Mouse (Mus musculus) midbrain, embryonic 14.5 days (tissue): ENCODE results near the gene Spesp1. TPM values are rescaled to one million over a fixed set of nuclear protein-coding genes. Genes with fewer than 3 reads are reported as not detected.

Experiments
- ATAC-seq: fragments of 200-750 bp; cut with Nextera tagmentation; 2 replicates; pipeline ENCODE4 v1.8.0; 2017; ENCODE audit warnings: moderate number of reproducible peaks, moderate library complexity; ENCODE audit not compliant: low FRiP score, low TSS enrichment
- DNase-seq: peaks from one replicate; pipeline ENCODE4 v3.0.0-alpha.2; 2015
- H3K27ac ChIP-seq: fragments of 300-500 bp; sonication (generic); replicated peaks from 2 replicates; pipeline ENCODE4 v1.5.1; 2014; ENCODE audit warnings: mild to moderate bottlenecking, low read depth, low read length, moderate library complexity
- H3K27me3 ChIP-seq: fragments of 300-500 bp; sonication (generic); 2 replicates; pipeline ENCODE4 v1.6.1; 2014; ENCODE audit warnings: low read length, control low read depth, mixed read lengths; ENCODE audit not compliant: control insufficient read depth, insufficient read depth
- H3K36me3 ChIP-seq: fragments of 300-500 bp; sonication (generic); 2 replicates; pipeline ENCODE4 v1.6.1; 2014; ENCODE audit warnings: low read length, control low read depth; ENCODE audit not compliant: control insufficient read depth, insufficient read depth
- H3K4me1 ChIP-seq: fragments of 300-500 bp; sonication (generic); 2 replicates; pipeline ENCODE4 v1.6.1; 2014; ENCODE audit warnings: mild to moderate bottlenecking, antibody characterized with exemption, low read length, control low read depth; ENCODE audit not compliant: control insufficient read depth, insufficient read depth
- H3K4me2 ChIP-seq: fragments of 300-500 bp; sonication (generic); 2 replicates; pipeline ENCODE4 v1.6.1; 2014; ENCODE audit warnings: mild to moderate bottlenecking, low read length, moderate library complexity
- H3K4me3 ChIP-seq: fragments of 300-500 bp; sonication (generic); replicated peaks from 2 replicates; pipeline ENCODE4 v1.5.1; 2014; ENCODE audit warnings: low read depth, low read length
- H3K9ac ChIP-seq: fragments of 300-500 bp; sonication (generic); replicated peaks from 2 replicates; pipeline ENCODE4 v1.6.1; 2014; ENCODE audit warnings: mild to moderate bottlenecking, low read length, moderate library complexity
- H3K9me3 ChIP-seq: fragments of 300-500 bp; sonication (generic); 2 replicates; pipeline ENCODE4 v1.6.1; 2016; ENCODE audit warnings: low read length, control low read depth, mixed read lengths; ENCODE audit not compliant: control insufficient read depth
- WGBS: fragments of 180-500 bp; shearing (Covaris S2); extraction: QIAGEN DNeasy Blood & Tissue Kit; methylation state at CpG from one replicate; pipeline ENCODE4 v1.1.7; 2014; 5-methylcytosine and 5-hydroxymethylcytosine counted together
- polyA plus RNA-seq: library from polyadenylated mRNA; unstranded; fragments of >200 nt; fragmentation: Nextera tagmentation; extraction: Ambion mirVana; gene quantifications from 2 replicates; pipeline ENCODE4 v1.2.1, GENCODE M21; 2014

Gene Spesp1
- polyA plus RNA-seq, result not detected in 2 replicates

DNA sequence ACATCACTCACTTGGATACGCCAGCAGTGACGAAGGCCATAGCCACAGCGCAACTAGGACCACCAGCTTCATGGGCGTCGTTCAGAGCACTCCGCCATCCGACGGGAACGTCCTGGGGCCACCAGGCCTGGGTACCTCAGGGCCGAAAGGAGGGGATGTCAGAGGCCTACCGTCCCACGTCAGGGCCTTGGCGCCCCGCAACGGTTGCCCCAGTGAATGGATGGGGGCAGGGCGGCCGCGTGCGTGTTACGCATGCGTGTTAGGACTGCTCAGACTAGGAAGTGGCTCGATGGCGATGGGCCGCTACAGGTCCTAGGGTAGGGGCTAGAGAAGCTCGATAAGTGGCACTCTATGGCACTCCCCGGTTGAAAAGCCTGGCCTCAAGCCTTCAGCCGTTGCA is at the start of gene Spesp1:
Spesp1 (minus strand) TSS at position 218 of the 400 bp plus-strand sequence.
- H3K9me3 ChIP-seq, result no peaks in the 10 kb centered on the region
- no peaks in the 10 kb centered on the region for H3K27me3 ChIP-seq
- no peak for DNase-seq
- no peak for ATAC-seq
- H3K27ac ChIP-seq, result no peak within 1 kb of the TSS
- WGBS, result 90% methylated on average over 27 of the region's 27 CpGs
- no peaks in the 10 kb centered on the region for H3K4me1 ChIP-seq
- H3K9ac ChIP-seq, result no peak within 1 kb of the TSS
- H3K4me2 ChIP-seq, result no peak within 1 kb of the TSS
- H3K4me3 ChIP-seq, result no peak within 1 kb of the TSS
- H3K36me3 ChIP-seq, result no peaks in the 10 kb centered on the region

GRCm38 (mm10) chr9:62325965-62326364 is 44.0 kb upstream of the Spesp1 start:
- Histone ChIP-seq H3K4me2 (no peak overlapping the region), H3K27me3 (no peaks in the 10 kb centered on the region), H3K36me3 (no peaks in the 10 kb centered on the region), H3K27ac (no peak overlapping the region), H3K9me3 (no peaks in the 10 kb centered on the region), H3K4me3 (no peak overlapping the region), H3K4me1 (no peaks in the 10 kb centered on the region), H3K9ac (no peak overlapping the region)
- ATAC-seq, result no peak
- WGBS, result 76% methylated on average over 3 of the region's 3 CpGs
- no peak for DNase-seq

GRCm38 (mm10) chr9:62323816-62324215 is 41.8 kb upstream of the Spesp1 start:
- Histone ChIP-seq H3K4me2 (no peak overlapping the region), H3K4me3 (no peak overlapping the region), H3K36me3 (no peaks in the 10 kb centered on the region), H3K9ac (no peak overlapping the region), H3K9me3 (no peaks in the 10 kb centered on the region), H3K4me1 (no peaks in the 10 kb centered on the region), H3K27ac (no peak overlapping the region), H3K27me3 (no peaks in the 10 kb centered on the region)
- ATAC-seq (no peak), DNase-seq (no peak)
- 86% methylated on average over 1 of the region's 1 CpGs for WGBS

DNA sequence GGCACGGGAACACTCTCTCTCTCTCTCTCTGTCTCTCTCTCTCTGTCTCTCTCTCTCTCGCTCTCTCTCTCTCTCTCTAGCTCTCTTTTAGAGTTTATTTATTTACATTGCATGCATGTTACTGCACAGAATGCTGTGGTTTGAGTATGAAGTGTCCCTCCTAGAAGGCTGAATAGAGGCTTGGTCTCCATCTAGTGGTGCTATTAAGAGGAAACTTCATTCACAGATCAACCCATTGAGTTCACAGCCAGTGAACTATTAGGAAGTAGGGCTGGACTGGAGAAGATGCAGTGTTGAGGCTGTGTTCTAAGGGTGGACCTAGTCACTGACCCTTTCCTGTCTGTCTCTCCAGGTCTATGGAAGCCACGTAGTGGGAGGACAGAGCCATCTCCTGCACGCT is 36.7 kb upstream of the Spesp1 start:
- 81% methylated on average over 4 of the region's 4 CpGs for WGBS
- H3K27ac ChIP-seq, result no peak overlapping the region

DNA sequence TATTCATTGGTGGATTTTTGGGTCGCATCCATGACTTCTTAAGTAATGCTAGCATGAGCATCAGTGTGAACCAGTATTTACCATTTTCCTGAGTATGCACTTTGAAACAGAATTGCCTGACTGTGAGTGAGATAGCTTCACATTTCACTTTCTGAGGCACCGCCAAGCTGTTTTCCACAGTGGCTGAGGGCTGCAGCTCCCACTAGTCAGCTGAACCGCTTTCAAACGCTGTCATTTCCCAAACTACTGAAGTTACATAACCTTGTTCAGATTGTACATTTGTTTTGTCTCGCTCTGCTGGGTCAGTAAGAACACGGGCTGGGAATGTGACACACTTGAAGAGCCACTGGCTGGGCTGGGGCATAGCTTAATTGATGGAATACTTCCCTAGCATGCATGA is 33.5 kb upstream of the Spesp1 start:
- no peak overlapping the region for H3K4me2 ChIP-seq
- no peak for DNase-seq
- ATAC-seq, result no peak
- H3K4me1 ChIP-seq, result no peaks in the 10 kb centered on the region
- H3K9ac ChIP-seq, result no peak overlapping the region
- no peaks in the 10 kb centered on the region for H3K27me3 ChIP-seq
- H3K36me3 ChIP-seq, result no peaks in the 10 kb centered on the region
- H3K27ac ChIP-seq, result no peak overlapping the region
- no peaks in the 10 kb centered on the region for H3K9me3 ChIP-seq
- 95% methylated on average over 6 of the region's 6 CpGs for WGBS
- no peak overlapping the region for H3K4me3 ChIP-seq

More for the DNA sequence above, 36.7 kb upstream of the Spesp1 start:
- no peak overlapping the region for H3K4me3 ChIP-seq
- H3K27me3 ChIP-seq, result no peaks in the 10 kb centered on the region
- no peaks in the 10 kb centered on the region for H3K4me1 ChIP-seq
- no peak for DNase-seq
- H3K9ac ChIP-seq, result no peak overlapping the region
- no peaks in the 10 kb centered on the region for H3K9me3 ChIP-seq
- no peak for ATAC-seq
- no peaks in the 10 kb centered on the region for H3K36me3 ChIP-seq
- H3K4me2 ChIP-seq, result no peak overlapping the region

GRCm38 (mm10) chr9:62296891-62297290 is 14.9 kb upstream of the Spesp1 start:
- DNase-seq (no peak), ATAC-seq (no peak)
- no peak overlapping the region for H3K4me2 ChIP-seq
- no peak overlapping the region for H3K9ac ChIP-seq
- no peaks in the 10 kb centered on the region for H3K27me3 ChIP-seq
- WGBS, result 51% methylated on average over 1 of the region's 1 CpGs
- no peaks in the 10 kb centered on the region for H3K9me3 ChIP-seq
- no peak overlapping the region for H3K4me3 ChIP-seq
- no peaks in the 10 kb centered on the region for H3K36me3 ChIP-seq
- H3K4me1 ChIP-seq, result no peaks in the 10 kb centered on the region
- no peak overlapping the region for H3K27ac ChIP-seq

GRCm38 (mm10) chr9:62295006-62295698 is 13.1 kb upstream of the Spesp1 start:
- Histone ChIP-seq H3K4me1 (no peaks in the 10 kb centered on the region), H3K36me3 (no peaks in the 10 kb centered on the region), H3K27me3 (no peaks in the 10 kb centered on the region), H3K9me3 (no peaks in the 10 kb centered on the region), H3K9ac (no peak overlapping the region), H3K4me3 (no peak overlapping the region), H3K27ac (no peak overlapping the region), H3K4me2 (no peak overlapping the region)
- DNase-seq (peak; percentile 93), ATAC-seq (no peak)
- WGBS, result 30% methylated on average over 7 of the region's 7 CpGs

DNA sequence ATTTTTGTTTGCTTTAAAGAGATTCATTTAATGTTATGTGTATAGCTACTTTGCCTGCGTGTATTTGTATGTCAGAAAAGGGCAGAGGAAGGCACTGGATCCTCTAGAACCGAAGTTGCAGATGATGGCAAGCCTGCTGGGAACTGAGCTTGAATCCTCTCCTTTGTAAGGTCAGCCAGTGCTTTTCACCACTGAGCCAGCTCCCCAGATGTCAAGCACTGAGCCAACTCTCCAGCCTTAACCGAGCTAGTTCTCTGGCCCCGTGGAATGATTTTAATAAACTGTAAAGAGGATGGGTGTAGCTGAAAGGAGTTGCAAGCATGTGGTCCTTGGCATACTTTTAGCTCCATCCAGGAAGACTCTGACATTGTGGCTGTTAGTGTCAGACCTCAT is 5.6 kb upstream of the Spesp1 start:
- DNase-seq (no peak), ATAC-seq (no peak)
- Histone ChIP-seq H3K9ac (no peak overlapping the region), H3K27me3 (no peaks in the 10 kb centered on the region), H3K9me3 (no peaks in the 10 kb centered on the region), H3K4me1 (no peaks in the 10 kb centered on the region), H3K36me3 (no peaks in the 10 kb centered on the region), H3K4me2 (no peak overlapping the region), H3K4me3 (no peak overlapping the region), H3K27ac (no peak overlapping the region)
- 87% methylated on average over 4 of the region's 4 CpGs for WGBS

GRCm38 (mm10) chr9:62286967-62287632 is 5.1 kb upstream of the Spesp1 start:
- 31% methylated on average over 4 of the region's 4 CpGs for WGBS
- H3K27me3 ChIP-seq, result no peaks in the 10 kb centered on the region
- no peaks in the 10 kb centered on the region for H3K4me1 ChIP-seq
- DNase-seq, result peak; percentile 95
- no peak overlapping the region for H3K4me2 ChIP-seq
- H3K9ac ChIP-seq, result no peak overlapping the region
- H3K4me3 ChIP-seq, result no peak overlapping the region
- H3K27ac ChIP-seq, result no peak overlapping the region
- H3K9me3 ChIP-seq, result no peaks in the 10 kb centered on the region
- no peak for ATAC-seq
- H3K36me3 ChIP-seq, result no peaks in the 10 kb centered on the region
